Mouse (Mus musculus): ENCODE results near the gene Pla2g4a.

Pla2g4a gene

DNA sequence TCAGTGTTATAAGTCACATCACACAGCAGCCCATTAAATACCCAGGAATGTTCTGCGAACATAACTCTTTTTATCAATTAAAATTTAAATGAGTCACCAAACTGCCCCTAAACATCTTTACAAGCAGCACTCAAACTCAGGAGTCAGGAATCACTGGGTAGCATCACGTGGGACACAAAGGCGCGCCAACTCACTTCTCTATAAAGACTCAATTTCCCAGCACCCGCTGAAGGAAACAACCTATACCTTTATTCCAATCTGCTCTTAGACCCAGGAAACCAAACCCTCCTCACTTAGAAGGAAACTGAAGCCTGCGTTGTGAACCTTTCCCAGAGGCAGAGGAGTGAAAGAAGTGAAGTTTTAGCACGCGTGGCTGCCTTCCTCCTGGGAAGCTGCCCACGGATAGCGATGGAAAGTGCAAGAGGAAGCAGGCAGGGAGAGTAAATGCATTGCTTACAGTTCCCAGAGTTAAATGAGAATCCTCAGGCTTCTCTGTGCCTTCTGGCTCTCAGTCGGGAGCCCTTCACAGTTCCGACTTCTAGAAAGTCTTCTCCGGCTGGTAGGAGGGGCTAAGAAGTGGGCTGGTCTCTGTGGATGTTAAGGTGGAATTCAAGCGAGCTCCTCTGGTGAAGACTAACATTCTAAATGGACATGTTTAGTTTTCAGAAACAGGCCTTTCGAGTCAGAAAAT, at the start of gene Pla2g4a:
Gene Pla2g4a (minus strand): TSS at position 557 of the 691 bp plus-strand sequence.
- peak; percentile 39 for DNase-seq

DNA sequence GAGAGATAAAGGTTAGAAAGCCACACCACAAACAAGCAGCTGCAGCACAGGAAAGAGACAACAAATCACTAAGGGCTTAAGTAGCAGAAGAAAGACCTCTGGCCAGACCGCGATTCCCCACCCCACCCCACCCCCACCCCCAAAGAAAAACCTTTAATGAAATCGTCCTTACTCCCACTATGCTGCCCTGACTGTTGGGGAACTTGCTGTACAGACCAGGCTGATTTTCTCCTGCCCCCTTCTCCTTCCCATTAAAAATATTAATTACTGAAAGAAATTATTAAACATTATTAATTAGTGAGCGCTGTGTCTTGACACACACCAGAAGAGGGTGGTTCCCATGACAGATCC, 49.5 kb upstream of the Pla2g4a start:
- DNase-seq, result no peak

DNA sequence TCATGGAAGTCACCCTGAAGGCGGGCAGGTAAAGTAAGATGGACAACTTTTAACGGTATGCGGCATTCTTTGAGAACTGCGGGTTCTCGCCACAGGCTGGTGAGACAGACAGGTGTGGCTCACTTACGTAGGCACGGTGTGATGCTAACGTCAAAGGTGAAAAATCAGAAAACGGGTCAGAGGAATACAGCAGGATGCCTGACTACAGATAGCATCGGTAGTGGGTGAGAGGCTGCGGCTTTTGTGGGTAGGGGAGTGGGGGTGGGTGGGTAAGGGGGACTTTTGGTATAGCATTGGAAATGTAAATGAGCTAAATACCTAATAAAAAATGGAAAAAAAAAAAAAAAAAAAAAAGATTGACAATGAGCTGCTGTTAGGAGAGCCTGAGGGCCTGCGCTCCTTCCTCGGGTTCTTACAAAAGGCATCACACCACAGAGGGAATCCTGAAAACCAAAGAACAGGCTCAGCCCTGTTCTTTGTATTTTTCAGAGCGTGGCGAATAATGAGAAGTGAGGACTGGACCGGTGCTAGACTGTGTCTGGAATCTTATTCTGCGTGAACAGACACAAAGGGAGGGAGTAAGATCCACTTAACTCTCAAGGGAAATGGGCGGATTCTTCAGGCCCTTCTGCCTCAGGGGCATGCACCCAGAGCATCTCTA, 49.0 kb upstream of the Pla2g4a start:
- DNase-seq, result no peak

DNA sequence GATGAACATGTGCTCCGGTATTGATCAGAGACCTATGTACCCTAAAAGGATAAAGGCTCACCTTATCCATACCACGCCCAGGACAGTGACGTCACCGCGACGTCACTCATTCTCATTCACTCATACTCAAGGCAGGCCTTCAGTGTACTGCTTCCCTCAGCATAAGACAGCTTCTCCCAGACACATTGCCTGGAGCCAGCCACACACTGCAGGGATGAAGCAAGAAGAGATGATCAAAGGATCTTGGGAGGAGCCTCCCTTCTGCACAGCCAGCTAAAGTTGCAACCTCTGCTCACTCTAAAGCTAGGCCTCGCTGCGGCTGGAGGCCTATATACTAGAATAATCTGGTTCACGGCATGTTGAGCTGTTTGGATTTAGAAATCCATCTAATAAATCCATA, 48.0 kb upstream of the Pla2g4a start:
- no peak for DNase-seq

DNA sequence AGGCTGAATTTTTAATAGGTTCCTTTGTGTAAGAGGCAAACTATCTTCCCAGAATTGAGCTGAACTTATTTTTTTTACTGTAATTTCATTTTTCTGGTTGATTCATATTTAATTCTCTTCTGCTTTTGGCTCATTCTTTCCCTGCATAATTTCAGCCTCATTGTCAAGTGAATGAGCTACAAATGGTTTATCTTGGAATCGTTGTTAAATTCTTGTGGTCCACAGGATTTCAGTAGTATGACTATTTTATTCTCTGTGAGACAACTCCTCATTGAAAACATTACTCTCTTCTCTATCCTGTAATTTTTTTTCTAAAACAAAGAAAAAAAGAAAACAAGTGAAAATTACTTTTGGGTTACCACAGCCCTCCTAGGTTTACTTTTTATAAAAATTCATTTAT, 14.5 kb upstream of the Pla2g4a start:
- no peak for DNase-seq

DNA sequence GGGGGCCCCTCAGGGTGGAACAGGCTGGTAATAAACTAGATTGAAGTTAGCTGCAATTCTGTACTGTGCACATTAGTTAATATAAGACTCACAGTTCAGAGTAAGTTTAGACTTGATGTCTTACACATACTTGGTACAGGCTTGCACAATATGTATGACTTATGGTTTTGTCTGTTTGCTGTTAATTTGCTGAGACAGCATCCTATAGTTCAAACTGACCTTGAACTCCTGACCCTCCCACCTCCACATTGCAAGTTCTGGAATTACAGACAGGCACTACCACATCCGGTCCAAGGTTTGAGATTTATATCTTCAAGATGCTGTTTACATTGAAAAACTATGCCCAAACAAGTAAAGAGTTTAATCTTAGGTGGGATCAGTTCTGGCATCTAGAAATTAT, 4.7 kb upstream of the Pla2g4a start:
- DNase-seq, result no peak

DNA sequence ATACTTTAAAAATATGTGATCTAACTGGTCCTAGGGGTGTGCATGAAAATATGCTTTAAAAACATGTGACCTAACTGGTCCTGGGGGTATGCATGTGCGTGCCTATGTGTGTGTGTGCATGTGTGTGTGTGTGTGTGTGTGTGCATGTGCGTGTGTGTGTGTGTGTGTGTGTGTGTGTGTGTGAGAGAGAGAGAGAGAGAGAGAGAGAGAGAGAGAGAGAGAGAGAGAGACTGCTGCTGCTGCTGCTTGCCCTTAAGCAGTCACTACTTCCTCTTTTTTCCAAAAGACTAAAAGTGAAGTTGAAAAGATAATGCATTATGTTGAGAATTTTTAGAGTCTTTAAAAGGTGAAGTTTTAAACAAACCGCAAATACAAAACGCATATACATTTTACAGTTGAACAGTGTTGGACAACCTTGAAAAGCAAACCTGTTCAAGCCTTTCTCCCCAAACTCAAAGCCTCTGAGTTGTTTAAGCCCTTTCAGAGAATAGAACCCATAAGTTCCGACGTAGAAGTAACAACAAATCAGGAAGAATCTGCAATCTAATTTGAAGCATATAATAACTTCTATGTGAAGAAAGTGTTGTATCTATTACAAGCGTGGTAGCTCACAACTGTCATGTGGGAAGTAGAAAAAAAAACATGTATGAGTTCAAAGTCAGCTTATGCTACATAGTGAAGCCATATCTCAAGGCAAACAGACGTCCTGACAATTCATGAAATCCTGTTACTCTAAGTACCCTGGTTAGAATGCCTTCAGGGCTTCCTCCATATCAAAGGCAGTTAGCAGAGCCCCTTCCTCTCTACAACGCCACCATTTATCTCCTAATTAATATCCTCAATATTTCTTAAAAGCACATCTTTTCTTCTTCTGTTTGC, 574 bp upstream of the Pla2g4a start:
- DNase-seq, result no peak

DNA sequence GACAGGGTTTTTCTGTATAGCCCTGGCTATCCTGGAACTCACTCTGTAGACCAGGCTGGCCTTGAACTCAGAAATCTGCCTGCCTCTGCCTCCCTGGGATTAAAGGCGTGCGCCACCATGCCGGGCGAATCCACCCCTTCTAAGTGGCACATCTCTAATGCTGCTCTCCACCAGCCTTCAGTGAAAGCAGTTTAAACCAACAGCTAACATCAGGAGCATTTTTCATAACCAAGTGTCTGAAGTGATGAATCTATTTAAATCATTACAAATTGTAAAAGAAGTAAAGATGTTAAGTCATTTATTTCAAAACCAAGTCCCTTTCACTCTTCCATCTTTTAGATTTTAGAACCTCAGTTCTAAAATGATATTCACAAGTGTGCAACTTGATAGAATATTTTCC, 839 bp downstream of the Pla2g4a start:
- no peak for DNase-seq

DNA sequence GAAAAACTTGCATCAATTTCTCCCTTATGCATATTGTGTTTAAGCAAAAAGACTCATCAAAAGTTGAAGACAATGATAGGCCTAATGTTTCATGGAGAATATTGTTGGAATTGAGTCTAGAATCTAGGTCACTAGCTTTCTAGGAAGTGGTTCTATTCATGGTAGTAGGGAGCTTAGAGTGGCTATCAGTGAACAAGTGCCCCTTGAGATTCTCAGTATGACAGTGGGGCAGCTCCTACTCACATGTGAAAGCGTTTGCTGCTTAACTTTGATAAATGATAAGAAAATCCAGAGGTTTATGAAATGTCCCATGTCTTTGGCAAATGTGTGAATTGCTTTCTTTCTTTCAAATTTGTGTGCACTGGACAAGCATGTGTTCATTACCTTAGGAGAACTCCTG, 2.0 kb downstream of the Pla2g4a start:
- DNase-seq, result no peak

DNA sequence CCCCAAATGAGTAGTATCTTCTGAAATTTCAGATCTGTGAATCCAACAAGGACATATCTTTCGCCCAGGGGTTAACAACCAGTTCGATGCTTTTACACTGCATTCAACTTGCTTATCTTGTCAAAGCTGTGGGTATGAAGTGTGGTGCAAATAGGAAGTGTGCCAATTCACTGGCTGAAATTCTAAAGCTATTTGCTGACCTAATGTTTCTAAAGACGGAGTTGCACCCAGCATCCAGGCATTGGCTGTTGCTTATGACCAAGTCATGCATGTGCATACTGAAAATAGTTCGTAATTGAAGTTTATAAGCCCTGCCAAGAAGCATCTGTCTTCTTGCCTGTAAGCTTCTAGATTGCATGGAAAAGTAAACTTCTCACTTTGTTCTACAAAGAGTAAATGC, 5.6 kb downstream of the Pla2g4a start:
- DNase-seq, result no peak

DNA sequence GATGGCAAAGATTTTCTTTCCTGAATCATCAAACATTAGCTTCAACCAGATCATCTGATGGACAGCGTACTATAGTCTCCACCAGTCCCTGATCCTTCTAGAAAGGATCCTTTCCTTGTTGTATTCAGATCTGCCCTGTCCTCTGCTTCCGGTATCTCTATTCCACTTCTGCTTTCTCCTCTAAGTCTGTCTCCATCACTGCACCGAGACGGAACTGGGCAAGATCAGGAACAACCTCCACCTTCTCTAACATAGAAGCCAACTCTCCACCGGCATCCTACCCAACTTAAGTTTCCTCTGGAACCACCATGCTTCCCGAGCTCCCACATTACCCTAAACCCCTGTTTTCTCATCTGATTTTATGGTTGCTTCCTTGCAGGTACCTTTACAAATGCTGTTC, 7.1 kb downstream of the Pla2g4a start:
- DNase-seq, result no peak

DNA sequence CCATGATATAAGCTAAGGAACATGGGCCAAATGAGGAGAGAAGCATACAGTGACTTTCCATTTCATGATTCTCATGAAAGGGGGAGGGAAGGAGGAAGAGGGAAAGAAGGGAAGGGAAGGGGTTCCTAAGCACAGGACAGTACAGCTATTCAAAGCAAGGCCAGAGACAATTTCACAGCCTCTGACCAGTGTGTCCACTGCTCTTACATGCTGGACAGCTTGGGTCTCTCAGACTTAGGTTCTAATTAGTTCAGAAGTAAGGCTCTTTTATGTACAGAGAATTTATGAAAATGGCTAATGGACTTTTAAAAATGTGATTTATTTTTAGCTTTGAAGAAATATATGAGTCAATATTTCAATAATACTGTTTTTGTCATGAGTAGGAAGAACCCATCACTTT, 9.0 kb downstream of the Pla2g4a start:
- DNase-seq, result no peak

DNA sequence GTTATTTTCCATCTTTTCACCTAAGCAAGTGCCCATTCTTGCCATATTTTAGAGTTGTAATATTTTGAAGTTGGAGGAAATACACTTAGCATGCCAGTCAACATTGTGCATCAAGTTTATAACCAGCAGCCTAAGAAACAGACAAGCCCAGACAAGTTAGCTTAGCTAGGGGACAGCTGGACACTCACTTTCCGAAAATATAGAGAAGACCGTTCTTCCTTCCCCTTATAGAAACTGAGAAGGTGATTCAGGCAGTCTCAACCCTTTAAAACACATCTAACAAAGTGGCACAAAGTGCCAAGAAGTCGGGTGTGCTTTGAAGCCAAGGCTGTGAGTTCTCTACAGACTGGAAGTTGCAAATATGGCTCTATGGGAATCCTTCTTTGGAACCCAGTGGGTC, 10.4 kb downstream of the Pla2g4a start:
- no peak for DNase-seq

DNA sequence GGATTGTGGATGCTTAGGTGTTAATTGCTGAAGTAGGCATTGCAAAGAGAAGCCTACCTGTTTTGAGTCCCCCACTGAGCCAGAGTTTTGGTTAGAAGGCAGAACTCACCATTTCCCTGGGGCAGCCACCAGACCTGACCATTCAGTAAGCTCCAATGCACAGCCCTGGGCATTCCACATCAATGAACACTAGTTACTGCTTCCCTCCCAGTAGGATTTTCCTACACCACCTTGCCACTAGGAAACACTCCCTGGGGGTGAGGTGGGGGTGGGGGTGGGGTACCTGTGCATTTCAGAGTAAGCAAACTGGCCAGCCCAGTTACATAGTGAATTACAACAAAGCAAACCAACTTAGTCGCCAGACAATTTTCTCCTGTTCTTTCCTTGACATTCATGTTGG, 10.8 kb downstream of the Pla2g4a start:
- DNase-seq, result no peak

DNA sequence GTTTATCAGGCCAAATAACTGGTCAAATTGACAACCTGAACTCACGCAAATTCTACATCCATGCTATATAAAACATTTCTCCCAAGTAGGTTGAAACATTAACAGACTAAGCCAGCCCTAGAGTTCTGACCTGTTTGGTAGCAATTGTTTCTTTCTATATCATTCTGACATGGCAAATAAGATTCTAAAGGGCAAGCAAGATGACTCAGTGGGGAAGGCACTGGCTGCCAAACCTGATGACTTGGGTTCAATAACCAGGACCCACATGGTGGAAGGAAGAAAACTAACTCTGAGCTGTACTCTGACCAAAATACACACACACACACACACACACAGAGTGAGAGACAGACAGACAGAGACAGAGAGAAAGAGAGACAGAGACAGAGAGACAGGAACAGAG, 11.8 kb downstream of the Pla2g4a start:
- no peak for DNase-seq

DNA sequence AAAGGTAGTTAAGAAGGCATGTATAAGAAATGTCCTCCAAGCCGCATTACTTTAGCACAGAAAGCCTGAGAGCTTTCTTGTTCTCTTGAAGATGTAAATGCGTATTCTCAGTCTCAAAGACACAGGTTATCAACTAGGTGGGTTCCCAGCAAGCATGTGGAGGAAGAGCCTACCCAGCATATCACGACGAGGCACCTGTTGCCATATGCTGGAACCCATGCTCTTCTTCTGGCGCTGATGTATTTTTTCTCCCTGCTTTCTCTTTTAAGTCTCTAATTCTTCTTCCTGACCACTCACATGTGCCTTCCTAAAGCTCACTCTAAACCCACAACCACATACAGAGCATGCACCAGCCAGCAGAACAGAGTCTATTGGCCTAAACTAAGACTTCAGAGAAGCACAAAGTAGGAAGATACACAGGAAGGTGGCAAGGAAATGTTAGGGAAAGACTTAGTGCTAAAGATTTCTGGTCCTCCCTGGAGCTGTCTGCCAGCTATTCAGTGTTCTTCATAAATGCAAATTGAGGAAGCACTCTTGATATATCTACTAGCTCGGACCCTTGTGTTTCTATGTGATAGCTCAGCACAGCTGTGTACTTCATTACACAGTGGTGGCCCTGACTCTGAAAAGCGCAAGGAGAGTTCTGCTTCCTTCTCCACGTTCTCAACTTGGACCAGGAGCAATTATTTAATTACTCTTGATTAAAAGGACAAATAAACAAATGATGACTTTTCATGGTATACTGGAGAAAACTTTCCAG, 12.8 kb downstream of the Pla2g4a start:
- DNase-seq, result no peak

DNA sequence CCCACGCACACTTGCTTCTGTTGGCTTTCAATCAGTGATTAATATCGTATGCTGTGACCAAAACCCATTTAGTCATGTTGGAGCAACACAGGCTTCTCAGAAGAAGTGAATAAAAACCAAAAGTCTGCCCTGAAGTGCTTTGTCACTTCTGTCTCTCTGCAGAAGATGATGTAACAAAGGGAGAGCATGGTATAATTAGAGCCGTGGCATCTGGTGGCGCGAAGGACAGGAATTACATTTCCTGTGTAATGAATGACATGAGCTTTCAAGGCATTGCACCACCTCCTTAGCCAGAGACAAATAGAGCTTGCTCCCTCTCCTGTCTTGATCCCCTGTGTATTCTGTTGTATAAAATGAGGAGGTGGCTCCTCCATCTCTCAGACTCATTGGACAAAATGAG, 14.1 kb downstream of the Pla2g4a start:
- DNase-seq, result no peak

DNA sequence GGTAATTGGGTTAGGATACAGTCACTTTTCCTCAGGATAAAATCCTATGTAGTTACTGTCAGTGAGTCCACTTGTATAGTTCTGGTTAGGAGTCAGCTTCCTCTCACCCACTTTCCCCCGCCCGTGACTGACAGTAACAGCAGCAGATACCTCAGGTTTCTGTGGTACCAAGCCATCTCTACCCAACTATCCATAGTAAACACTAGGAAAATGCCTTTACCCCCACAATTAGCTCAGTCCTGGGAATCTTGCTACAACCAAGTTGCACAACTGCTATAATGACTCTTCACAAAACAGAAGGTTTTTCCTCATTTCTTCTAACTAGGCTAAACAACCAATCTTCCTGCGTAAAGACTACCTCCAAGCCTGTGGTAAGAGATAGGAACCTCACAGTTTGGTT, 14.7 kb downstream of the Pla2g4a start:
- no peak for DNase-seq

DNA sequence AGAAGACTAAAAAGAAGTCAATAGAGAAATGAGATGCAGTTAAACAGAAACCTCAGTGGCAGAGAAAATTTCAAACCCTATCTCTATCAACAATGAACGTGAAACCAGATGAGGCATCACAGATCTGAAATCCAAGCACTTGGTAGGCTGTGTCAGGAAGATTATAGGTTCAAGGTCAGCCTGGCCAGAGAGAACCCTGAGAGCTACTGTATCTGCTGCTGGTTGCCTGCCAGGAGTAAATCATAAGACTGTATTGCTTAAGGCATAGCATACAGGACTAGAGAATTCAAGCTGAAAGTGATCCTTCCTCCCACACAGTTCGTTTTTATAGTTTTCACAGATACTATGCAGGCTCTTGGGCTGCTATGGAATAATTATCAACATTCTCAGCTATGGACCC, 17.5 kb downstream of the Pla2g4a start:
- no peak for DNase-seq

DNA sequence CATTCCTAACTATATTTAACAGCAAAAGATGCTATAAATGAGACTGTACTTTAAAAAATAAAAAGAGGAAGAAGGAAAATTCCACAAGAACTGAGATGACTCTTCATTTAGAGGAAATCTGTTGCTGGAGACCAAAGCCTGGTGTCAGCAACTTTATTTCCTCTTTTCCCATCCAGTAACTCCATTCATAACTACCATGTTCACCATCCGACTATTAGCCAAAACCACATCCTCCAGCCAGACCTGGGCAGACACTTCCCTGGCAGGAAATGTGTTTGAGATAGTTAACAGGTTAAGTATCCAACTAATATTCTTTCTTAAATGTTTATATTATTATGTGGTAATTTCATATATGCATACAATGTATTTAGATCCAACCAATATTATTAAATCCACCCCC, 20.8 kb downstream of the Pla2g4a start:
- DNase-seq, result no peak

DNA sequence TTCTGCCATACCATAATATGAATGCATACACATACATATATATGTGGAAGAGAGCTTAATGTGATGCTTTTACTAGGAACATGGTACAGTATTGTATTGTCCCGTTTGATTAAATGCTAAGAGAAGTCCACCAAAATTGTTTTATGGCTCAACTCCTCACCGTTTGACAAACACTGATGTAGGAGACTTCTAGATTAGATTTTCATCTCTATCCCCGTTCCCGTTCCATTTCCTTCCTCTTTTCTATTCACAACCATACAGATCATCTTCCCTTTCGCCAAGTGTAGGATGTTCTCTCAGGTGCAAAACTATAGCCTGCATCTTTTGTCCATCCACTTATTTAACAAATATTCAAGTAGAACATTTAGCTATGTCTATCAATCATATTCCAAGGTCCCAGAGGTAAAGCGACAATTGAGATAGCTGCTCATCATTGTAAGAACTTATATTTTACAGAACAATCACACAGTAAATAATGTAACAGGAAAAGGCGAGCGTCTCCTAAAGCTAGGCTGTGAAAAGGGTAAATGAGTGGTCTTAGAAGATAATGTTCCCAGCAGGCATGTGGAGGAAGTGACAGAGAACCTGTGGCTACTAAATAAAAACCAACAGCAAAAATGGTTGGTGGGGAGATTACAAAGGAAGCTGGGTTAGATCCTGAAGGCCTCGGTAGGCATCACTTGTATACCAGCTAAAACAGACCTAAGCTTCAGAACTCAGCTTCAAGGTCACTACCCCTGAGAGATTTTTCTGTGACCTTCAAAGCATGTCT, 21.6 kb downstream of the Pla2g4a start:
- DNase-seq, result no peak

DNA sequence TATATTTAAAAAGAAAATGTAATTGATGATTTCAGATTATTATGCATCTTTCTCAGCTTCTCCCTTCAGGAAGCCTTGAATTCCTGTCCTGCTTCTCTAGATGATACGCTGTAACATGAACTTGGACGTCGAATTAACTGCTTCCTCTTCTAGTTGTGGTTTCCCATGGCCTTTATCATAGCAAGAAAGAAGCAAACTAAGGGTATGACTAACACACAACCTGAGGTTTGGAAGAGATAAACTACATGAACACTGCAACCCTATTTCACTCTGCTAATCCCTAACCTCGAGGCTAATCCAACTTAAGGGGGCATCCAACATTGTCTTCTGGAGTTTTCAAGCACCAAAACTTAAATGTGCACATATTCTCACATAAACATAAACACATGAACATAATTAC, 23.3 kb downstream of the Pla2g4a start:
- no peak for DNase-seq

DNA sequence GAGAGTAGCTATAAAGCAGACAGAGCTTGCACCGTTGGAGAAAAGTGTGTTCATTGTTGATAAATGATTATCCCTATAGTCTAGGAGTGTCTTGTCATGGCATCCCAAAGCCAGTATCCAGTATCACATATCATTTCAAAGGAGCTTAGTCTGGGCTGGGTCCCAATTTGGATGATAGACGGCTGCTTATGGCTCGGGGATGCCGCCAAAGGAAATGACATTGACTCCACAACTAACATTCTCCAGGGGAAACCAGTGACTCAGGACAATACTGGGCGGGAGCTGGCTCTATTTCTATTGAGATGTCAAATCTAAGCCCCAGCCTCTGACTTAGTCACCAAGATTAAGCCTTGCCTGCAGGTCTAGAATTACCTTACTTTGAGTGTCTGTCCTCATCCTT, 31.9 kb downstream of the Pla2g4a start:
- no peak for DNase-seq

Data from kidney, adult 18-20 months (tissue).